Mouse (Mus musculus): ENCODE measurements at regions not wholly inside any gene's neighbourhood (a gene's known extent, or its start where the extent isn't known, plus 50 kb on each side); places are given as distances from the start of the nearest gene placed in this dataset.

GRCm38 (mm10) chr10:68359135-68359534, 80.6 kb upstream of the Arid5b start:
- TF ChIP-seq POLR2A (IDR thresholded peaks at IDR 0.05; ENCODE audit: insufficient read depth, low read length), result no peak
- TF ChIP-seq CTCF (IDR thresholded peaks at IDR 0.05; ENCODE audit: low read depth, low read length), result no peak

Data from ES-Bruce4 (cell line).